Mouse (Mus musculus): ENCODE data around the gene Vmn1r14.
"Not testable (repeated sequence)": the region's sequence is repeated elsewhere in the genome, so short reads cannot be mapped to it uniquely, and the experiment has no call there.

Gene Vmn1r14

DNA sequence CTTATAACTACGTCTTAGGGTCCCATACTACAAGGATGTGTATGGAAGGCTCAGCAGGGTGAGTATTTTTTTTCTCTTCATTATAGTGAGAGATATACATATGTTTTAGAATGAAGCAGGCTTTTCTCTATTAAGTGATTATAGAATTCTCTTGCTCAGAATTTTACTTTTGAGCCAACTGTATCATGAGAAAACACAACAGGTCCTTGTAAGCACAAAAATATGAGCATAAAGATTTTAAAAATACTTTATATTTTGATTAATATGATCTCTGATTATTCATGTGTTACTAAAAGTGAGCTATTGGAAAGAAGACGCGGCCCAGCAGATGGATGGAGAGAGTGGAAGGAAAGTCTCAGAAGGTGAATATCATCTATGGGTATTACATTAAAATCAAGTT lies at the start of gene Vmn1r14:
Gene Vmn1r14, plus strand, starts transcription at position 301 of the 400 bp plus-strand sequence.
- no peak for DNase-seq (ENCODE audit: low read depth)

DNA sequence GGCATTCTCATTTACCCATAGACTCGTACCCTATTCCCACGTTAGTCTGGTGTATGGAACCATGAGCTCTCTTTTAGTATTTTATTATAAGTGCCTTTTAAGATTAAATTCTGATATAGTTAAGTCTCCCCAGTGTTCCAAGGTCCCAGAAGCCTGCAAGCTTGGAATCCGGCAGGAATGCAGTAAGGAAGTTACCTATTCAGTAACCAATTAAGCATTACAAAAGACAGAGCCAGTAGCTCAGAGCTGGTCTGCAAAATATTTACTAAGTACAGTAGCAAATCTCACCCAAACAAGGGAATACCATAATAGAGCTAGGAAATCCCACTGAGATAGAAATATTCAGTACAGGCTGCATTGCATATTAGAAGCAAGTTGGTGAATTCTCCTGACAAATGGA lies 41.5 kb upstream of the Vmn1r14 start:
- not testable (repeated sequence) for DNase-seq (ENCODE audit: low read depth)

DNA sequence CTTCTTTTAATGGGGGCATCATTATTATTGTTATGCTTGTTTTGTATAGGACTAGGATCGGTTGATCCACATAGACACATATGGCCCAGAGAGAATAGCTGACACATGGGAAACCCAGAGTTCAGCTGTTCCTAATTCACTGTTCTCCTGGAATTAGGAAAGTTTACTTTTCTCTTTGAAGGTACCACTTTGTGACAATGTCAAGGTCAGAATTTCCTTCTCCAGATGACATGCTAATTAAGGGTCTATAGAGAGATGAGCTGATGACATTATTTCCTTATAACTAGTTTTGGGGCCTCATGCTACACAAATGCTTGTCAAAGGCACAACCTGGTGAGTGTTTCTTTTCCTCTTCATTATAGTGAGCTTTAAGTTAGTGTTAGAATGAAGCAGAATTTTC lies 28.5 kb upstream of the Vmn1r14 start, which contains the start of gene Vmn1r13:
Gene Vmn1r13, plus strand, starts transcription at position 301 of the 400 bp plus-strand sequence.
- not testable (repeated sequence) for DNase-seq (ENCODE audit: low read depth)

GRCm38 (mm10) chr6:57257652-57258051 lies 26.2 kb downstream of the Vmn1r14 start, which contains the start of gene Vmn1r15:
TSS of gene Vmn1r15 (plus strand) at chr6:57257952.
- no peak for DNase-seq (ENCODE audit: low read depth)

- no peak for DNase-seq (ENCODE audit: low read depth)
Measured at GRCm38 (mm10) chr6:57260990-57261389, 29.5 kb downstream of the Vmn1r14 start.

DNA sequence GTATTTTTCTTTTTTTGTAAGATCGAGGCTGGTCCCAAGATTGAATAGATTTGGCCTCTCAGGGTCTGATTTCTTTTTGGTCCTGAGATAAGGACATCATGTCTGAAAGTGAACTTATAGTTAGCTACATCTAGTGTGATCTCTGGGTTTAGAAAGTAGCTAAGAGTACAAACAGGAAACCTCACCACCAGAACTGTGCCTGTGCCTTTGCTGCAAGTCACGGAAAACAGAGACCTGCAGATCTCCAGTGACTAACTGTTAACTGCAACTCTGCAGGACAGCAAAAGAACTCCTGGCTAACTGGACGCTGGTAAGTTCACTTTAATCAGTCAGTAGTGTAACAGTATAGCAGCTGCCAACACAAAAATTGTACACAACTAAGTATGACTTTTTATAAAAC lies 40.4 kb downstream of the Vmn1r14 start:
- DNase-seq (ENCODE audit: low read depth): no peak

DNA sequence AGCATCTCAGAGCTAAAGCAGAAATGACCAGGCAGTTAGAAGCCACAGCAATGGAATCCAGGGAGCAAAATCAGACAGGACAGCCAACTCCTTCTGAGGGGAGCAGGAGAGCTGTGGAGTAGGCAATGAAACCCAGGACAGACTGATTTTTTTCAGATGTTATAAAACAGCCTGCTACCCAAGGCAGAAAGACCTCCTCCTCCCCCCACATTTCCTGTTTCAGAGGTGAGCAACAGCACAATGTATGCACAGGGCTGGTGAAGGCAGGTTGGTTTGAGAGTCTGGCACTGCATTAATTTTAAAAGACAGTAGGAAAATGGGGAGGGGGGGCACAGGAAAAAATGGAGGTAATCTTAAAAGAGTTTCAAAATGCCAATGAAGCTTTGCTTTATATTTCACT lies 41.0 kb downstream of the Vmn1r14 start:
- DNase-seq (ENCODE audit: low read depth): no peak

- no peak for DNase-seq (ENCODE audit: low read depth)
Measured at GRCm38 (mm10) chr6:57278952-57279351, 47.5 kb downstream of the Vmn1r14 start.
